Mouse (Mus musculus) E14TG2a.4 (cell line): Measurements from ENCODE around the gene Ccdc90b.

Experiments used
- CTCF ChIP-seq: conservative IDR thresholded peaks from 2 replicates; pipeline ENCODE4 v1.5.1; 2014; ENCODE audit warnings: low read length
- POU5F1 ChIP-seq: IDR thresholded peaks from 2 replicates; pipeline ENCODE4 v1.6.1; 2014; ENCODE audit warnings: low read length, borderline replicate concordance

DNA sequence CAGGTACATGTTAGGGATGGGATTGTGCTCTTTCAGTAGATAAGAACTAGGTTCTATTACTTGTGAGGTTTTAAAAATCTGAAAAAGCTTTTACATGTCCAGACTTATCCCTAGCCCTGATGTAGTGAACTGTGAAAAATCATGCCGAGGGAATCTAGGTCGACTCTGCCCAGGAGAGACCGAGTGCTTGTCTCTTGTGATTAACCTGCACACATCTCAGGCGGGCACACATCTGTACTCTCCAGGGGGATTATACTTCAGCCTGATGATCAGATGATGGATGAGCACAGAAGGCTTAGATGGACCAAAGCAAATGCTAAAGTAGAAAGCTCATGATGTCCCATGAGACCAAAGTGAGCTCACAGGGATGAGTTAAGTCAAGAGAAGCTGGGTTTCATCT lies 31.7 kb upstream of the Ccdc90b start:
- TF ChIP-seq CTCF (no peak), POU5F1 (no peak)
